ENCODE assay signal across 15 mouse cellular contexts in the genomic region with DNA sequence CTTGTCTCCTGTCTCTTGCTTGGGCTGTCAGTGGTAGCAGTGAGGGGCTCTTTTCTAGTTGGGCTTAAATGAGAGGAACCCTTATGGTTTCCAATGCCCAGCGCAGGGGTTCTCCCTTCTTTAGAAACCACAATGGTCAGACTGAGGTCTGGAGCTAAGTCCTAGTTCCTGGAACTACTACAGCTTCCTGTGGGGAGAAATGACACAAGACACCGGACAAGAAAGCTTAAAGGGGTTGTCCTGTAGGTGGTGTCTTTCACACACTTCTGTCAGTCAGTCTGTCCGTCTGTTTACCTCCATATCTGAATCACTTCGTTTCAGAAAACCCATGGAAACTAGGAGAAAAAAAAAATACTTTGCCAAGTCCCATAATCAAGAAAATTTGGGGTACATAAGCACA.
DNase-seq lines count a peak whose midpoint lies in the region; ATAC-seq and TF ChIP-seq lines count a peak whose summit lies in the region.
"Had no signal": no experiment of that assay in that cellular context is flagged by ENCODE, and none has a peak within 500 bp of the region (broad histone marks: within the 10 kb centered on the region; RNA-seq: fewer than 3 reads in every experiment).

No protein-coding gene starts in this region.

- H3K27ac ChIP-seq in hindbrain, embryonic 14.5 days, result peak overlapping the region; percentile 44; the same call in 1 of the 2 replicates
- no peak overlapping the region for H3K27ac ChIP-seq in hindbrain, embryonic 12.5 days
- no peak overlapping the region for H3K27ac ChIP-seq in liver, postnatal 0 days (ENCODE audit: low read depth)
- H3K27ac ChIP-seq in liver, embryonic 11.5 days (ENCODE audit: low read depth, low read length), result no peak overlapping the region
- H3K27ac ChIP-seq: forebrain, embryonic 12.5 days; heart, embryonic 13.5 days; liver, embryonic 15.5 days had no signal

- no peaks in the 10 kb centered on the region for H3K27me3 ChIP-seq in hindbrain, embryonic 14.5 days (ENCODE audit: control insufficient read depth, insufficient read depth, low read length)
- no peaks in the 10 kb centered on the region for H3K27me3 ChIP-seq in hindbrain, embryonic 12.5 days
- H3K27me3 ChIP-seq in liver, postnatal 0 days (ENCODE audit: insufficient read depth, low read length), result no peaks in the 10 kb centered on the region
- H3K27me3 ChIP-seq in liver, embryonic 11.5 days (replicated peaks; ENCODE audit: control insufficient read depth, insufficient read depth, low read length), result no peaks in the 10 kb centered on the region
- H3K27me3 ChIP-seq: forebrain, embryonic 12.5 days; heart, embryonic 13.5 days; liver, embryonic 15.5 days had no signal

- no peaks in the 10 kb centered on the region for H3K36me3 ChIP-seq in hindbrain, embryonic 14.5 days (replicated peaks; ENCODE audit: control insufficient read depth, insufficient read depth)
- no peaks in the 10 kb centered on the region for H3K36me3 ChIP-seq in hindbrain, embryonic 12.5 days
- H3K36me3 ChIP-seq in liver, postnatal 0 days (replicated peaks; ENCODE audit: insufficient read depth, low read length), result no peaks in the 10 kb centered on the region
- H3K36me3 ChIP-seq in liver, embryonic 11.5 days (ENCODE audit: control insufficient read depth, insufficient read depth, low read length), result no peaks in the 10 kb centered on the region
- H3K36me3 ChIP-seq: forebrain, embryonic 12.5 days; heart, embryonic 13.5 days; liver, embryonic 15.5 days had no signal

- no peak overlapping the region for H3K4me2 ChIP-seq in hindbrain, embryonic 14.5 days (replicated peaks)
- H3K4me2 ChIP-seq in hindbrain, embryonic 12.5 days (replicated peaks), result no peak overlapping the region
- H3K4me2 ChIP-seq in liver, postnatal 0 days (ENCODE audit: low read depth, low read length), result no peak overlapping the region
- H3K4me2 ChIP-seq in liver, embryonic 11.5 days, result no peak overlapping the region
- H3K4me2 ChIP-seq: forebrain, embryonic 12.5 days; heart, embryonic 13.5 days; liver, embryonic 15.5 days had no signal

- peaks cover 33% of the 10 kb centered on the region for H3K4me1 ChIP-seq in hindbrain, embryonic 14.5 days (replicated peaks; ENCODE audit: control insufficient read depth, insufficient read depth, low read length)
- H3K4me1 ChIP-seq in hindbrain, embryonic 12.5 days, result peaks cover 26% of the 10 kb centered on the region
- H3K4me1 ChIP-seq in liver, postnatal 0 days (ENCODE audit: insufficient read depth), result no peaks in the 10 kb centered on the region
- H3K4me1 ChIP-seq in liver, embryonic 11.5 days (replicated peaks; ENCODE audit: control insufficient read depth, insufficient read depth, low read length), result no peaks in the 10 kb centered on the region
- H3K4me1 ChIP-seq: liver, embryonic 15.5 days had no signal

- H3K9ac ChIP-seq in hindbrain, embryonic 14.5 days, result peak overlapping the region; percentile 28; the same call in 1 of the 2 replicates
- no peak overlapping the region for H3K9ac ChIP-seq in hindbrain, embryonic 12.5 days
- no peak overlapping the region for H3K9ac ChIP-seq in liver, postnatal 0 days (replicated peaks)
- no peak overlapping the region for H3K9ac ChIP-seq in liver, embryonic 11.5 days (ENCODE audit: low read depth, low read length)
- H3K9ac ChIP-seq: forebrain, embryonic 12.5 days; heart, embryonic 13.5 days; liver, embryonic 15.5 days had no signal

- DNase-seq in hindbrain, embryonic 14.5 days (ENCODE audit: low spot score), result no peak
- DNase-seq in liver, postnatal 0 days, result no peak
- DNase-seq in liver, embryonic 11.5 days (ENCODE audit: low spot score), result no peak
- DNase-seq in brain, adult 2 months (ENCODE audit: low read depth, low spot score), result peak; percentile 29
- DNase-seq in naive thymus-derived CD4-positive, alpha-beta T cell, adult 2 months (ENCODE audit: low read depth), result peak; percentile 8
- no peak for DNase-seq in adrenal gland, adult 8-10 months
- DNase-seq: adrenal gland, postnatal 25 days; cerebellum, adult 9-10 months; embryo, embryonic 11 days; thymus, postnatal 4 days had no signal

- ATAC-seq in hindbrain, embryonic 14.5 days (ENCODE audit: low FRiP score), result no peak
- ATAC-seq in hindbrain, embryonic 12.5 days (ENCODE audit: low FRiP score), result no peak
- no peak for ATAC-seq in liver, postnatal 0 days
- no peak for ATAC-seq in liver, embryonic 11.5 days (replicated peaks; ENCODE audit: low FRiP score)

- no peak for TF ChIP-seq EP300 in liver, postnatal 0 days (IDR thresholded peaks at IDR 0.05; ENCODE audit: low read depth)

- H3K4me3 ChIP-seq in hindbrain, embryonic 14.5 days (replicated peaks; ENCODE audit: low read length), result no peak overlapping the region
- no peak overlapping the region for H3K4me3 ChIP-seq in hindbrain, embryonic 12.5 days
- no peak overlapping the region for H3K4me3 ChIP-seq in liver, postnatal 0 days (ENCODE audit: low read depth, low read length)
- no peak overlapping the region for H3K4me3 ChIP-seq in liver, embryonic 11.5 days (ENCODE audit: low read depth, low read length)
- H3K4me3 ChIP-seq: forebrain, embryonic 12.5 days; heart, embryonic 13.5 days; liver, embryonic 15.5 days; megakaryocyte, embryonic 14.5 days had no signal

- peak; percentile 30; the same call in 1 of the 2 replicates for TF ChIP-seq CTCF in liver, postnatal 0 days (IDR thresholded peaks at IDR 0.05; ENCODE audit: low read depth)

- WGBS in hindbrain, embryonic 14.5 days, result 75% methylated on average over 4 of the region's 4 CpGs
- WGBS in hindbrain, embryonic 12.5 days, result 69% methylated on average over 4 of the region's 4 CpGs
- 25% methylated on average over 4 of the region's 4 CpGs for WGBS in liver, postnatal 0 days (ENCODE audit: insufficient replicate concordance)
- WGBS in liver, embryonic 11.5 days, result 37% methylated on average over 4 of the region's 4 CpGs

- H3K9me3 ChIP-seq in hindbrain, embryonic 14.5 days (ENCODE audit: control insufficient read depth, low read length), result no peaks in the 10 kb centered on the region
- H3K9me3 ChIP-seq in hindbrain, embryonic 12.5 days (replicated peaks), result no peaks in the 10 kb centered on the region
- H3K9me3 ChIP-seq in liver, postnatal 0 days (ENCODE audit: low read length), result no peaks in the 10 kb centered on the region
- H3K9me3 ChIP-seq in liver, embryonic 11.5 days (ENCODE audit: control insufficient read depth, low read length), result no peaks in the 10 kb centered on the region
- H3K9me3 ChIP-seq: forebrain, embryonic 12.5 days; heart, embryonic 13.5 days; liver, embryonic 15.5 days; megakaryocyte, embryonic 14.5 days had no signal

Comparison
In these comparisons a context has a peak if more than half of its experiments do, and no peak if none do; other contexts are left out.
1. DNase-seq: peak in brain, adult 2 months (single experiment) and naive thymus-derived CD4-positive, alpha-beta T cell, adult 2 months (single experiment); none in hindbrain, embryonic 14.5 days (single experiment), liver, postnatal 0 days (single experiment), liver, embryonic 11.5 days (single experiment) and adrenal gland, adult 8-10 months (single experiment).